Mouse (Mus musculus): ENCODE measurements at regions not wholly inside any gene's neighbourhood (a gene's known extent, or its start where the extent isn't known, plus 50 kb on each side); places are given as distances from the start of the nearest gene placed in this dataset.
A peak's percentile ranks its signal among the peaks of the same experiment; 100 is the strongest.
"Not testable (repeated sequence)": the region's sequence is repeated elsewhere in the genome, so short reads cannot be mapped to it uniquely, and the experiment has no call there.

- DNase-seq (ENCODE audit: low read depth, low spot score) = no peak
Measured at GRCm38 (mm10) chr8:63829096-63829495, 123.0 kb downstream of the Sgo2b start.

DNA sequence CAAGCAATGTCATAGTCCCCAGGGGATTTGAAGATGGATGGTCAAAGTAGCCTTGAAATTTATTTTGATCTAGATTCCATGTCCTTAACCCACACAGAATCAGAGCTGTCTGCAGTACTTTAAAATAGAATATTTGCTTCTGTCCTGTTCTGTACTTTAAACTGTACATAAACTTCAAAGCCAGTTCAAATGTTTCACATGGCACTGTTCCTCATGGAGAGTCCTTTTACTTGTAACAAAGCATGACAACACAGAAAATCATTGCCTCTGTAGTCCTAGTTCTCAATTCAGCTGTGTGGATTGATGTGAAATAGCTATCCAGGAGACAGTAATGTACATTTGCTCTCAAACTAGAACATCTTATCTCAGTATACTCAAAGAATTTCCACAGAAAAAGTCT, 123.9 kb downstream of the Sgo2b start:
- no peak for DNase-seq (ENCODE audit: low read depth, low spot score)

DNA sequence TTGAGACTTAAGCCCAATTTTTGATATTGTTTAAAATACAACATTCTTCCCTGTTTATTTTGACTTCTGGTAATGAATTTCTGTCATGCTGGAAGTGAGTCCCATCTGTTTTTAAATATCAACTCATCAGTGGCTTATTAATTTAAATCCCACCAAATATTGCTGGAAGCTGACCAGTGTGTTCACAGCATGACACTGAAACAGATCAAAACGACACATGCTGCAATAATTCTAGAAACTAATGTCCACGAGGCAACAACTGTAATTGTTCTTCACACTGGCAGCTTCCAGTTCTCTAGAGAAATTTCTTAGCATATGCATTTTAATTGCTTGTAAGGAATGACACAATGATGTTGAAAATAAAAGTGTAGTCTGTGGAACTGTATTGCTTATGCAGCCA, 167.6 kb downstream of the Sgo2b start:
- DNase-seq (ENCODE audit: low read depth, low spot score) = no peak

- no peak for DNase-seq (ENCODE audit: low read depth, low spot score)
Measured at GRCm38 (mm10) chr8:63760891-63761290, 191.2 kb downstream of the Sgo2b start.

GRCm38 (mm10) chr8:63759931-63760330, 192.1 kb downstream of the Sgo2b start:
- DNase-seq (ENCODE audit: low read depth, low spot score) = not testable (repeated sequence)

- peak; percentile 78 for DNase-seq (ENCODE audit: low read depth, low spot score)
Measured at GRCm38 (mm10) chr8:63755236-63755635, 196.8 kb downstream of the Sgo2b start.

DNA sequence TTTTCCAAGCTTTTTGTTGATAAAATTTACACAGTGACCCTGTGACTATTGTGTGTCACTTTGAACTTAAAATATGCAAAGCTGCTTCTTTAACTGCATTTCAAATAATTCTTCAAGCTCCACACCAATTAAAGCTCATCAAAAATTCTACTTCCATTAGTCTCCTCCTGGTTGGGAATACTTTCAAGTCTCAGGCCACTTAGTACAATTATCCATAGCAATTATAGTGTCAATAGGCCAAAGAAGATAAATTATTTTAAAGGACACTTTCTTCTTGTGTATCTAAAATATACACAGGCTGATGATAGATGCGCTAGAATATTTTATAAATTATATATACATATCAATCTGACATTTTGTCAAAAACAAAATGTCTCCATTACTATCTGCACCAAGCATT, 197.2 kb downstream of the Sgo2b start:
- DNase-seq (ENCODE audit: low read depth, low spot score) = peak; percentile 16

DNA sequence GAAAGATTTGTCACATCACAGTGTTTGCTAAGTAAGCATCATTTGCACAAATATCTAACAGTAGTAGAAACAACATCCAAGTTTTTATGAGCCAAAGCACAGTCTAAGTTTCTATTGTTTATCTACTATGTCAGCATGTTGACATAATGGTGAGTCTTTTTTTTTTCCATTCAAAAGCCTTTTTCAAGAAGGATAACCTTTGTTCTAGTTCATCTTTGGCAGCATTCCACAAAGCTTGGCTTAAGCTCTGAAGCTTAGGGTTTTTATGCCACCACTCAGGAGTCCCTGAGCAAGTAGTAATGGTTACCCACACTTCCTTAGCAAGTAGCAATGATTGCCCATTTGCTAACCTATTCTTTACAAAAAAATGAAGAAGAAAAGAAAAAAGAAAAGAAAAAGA, 198.8 kb downstream of the Sgo2b start:
- DNase-seq (ENCODE audit: low read depth, low spot score) = no peak

- no peak for DNase-seq (ENCODE audit: low read depth, low spot score)
Measured at GRCm38 (mm10) chr8:63734411-63734810, 217.6 kb downstream of the Sgo2b start.

- not testable (repeated sequence) for DNase-seq (ENCODE audit: low read depth, low spot score)
Measured at GRCm38 (mm10) chr8:63730741-63731140, 221.3 kb downstream of the Sgo2b start.

Measured in mesoderm, embryonic 11.5 days (tissue).